Mouse (Mus musculus): ENCODE data around the gene Kcnt2. TPM values are rescaled to one million over a fixed set of nuclear protein-coding genes. Genes with fewer than 3 reads are reported as not detected.

The Kcnt2 gene
- total and polyA plus RNA-seq, 2 experiments from 2014 or later: 2.8 to 9.5 TPM

- DNase-seq (ENCODE audit: low spot score) (no peak), ATAC-seq (ENCODE audit: low FRiP score) (no peak)
- no peak overlapping the region for H3K4me3 ChIP-seq (ENCODE audit: low read depth, low read length)
- H3K27ac ChIP-seq (ENCODE audit: low read depth, low read length): no peak overlapping the region
- H3K9ac ChIP-seq (replicated peaks; ENCODE audit: low read length, poor library complexity, severe bottlenecking): no peak overlapping the region
- 90% methylated on average over 7 of the region's 7 CpGs for WGBS
- H3K9me3 ChIP-seq (ENCODE audit: low read length): no peaks in the 10 kb centered on the region
- no peak for TF ChIP-seq CTCF (IDR thresholded peaks at IDR 0.05)
- H3K27me3 ChIP-seq (ENCODE audit: insufficient read depth, low read length): no peaks in the 10 kb centered on the region
- H3K4me1 ChIP-seq (ENCODE audit: insufficient read depth, low read length): no peaks in the 10 kb centered on the region
- no peaks in the 10 kb centered on the region for H3K36me3 ChIP-seq (ENCODE audit: insufficient read depth, low read length)
- H3K4me2 ChIP-seq (ENCODE audit: low read depth, low read length, poor library complexity, severe bottlenecking): no peak overlapping the region
These were observed 326.2 kb downstream of the Kcnt2 start for GRCm38 (mm10) chr1:140572141-140572540.

- TF ChIP-seq CTCF (IDR thresholded peaks at IDR 0.05): no peak
- H3K27me3 ChIP-seq (ENCODE audit: insufficient read depth, low read length): no peaks in the 10 kb centered on the region
- no peak overlapping the region for H3K4me2 ChIP-seq (ENCODE audit: low read depth, low read length, poor library complexity, severe bottlenecking)
- DNase-seq (ENCODE audit: low spot score) (no peak), ATAC-seq (ENCODE audit: low FRiP score) (no peak)
- no peaks in the 10 kb centered on the region for H3K4me1 ChIP-seq (ENCODE audit: insufficient read depth, low read length)
- WGBS: 62% methylated on average over 3 of the region's 3 CpGs
- H3K9ac ChIP-seq (replicated peaks; ENCODE audit: low read length, poor library complexity, severe bottlenecking): no peak overlapping the region
- H3K9me3 ChIP-seq (ENCODE audit: low read length): no peaks in the 10 kb centered on the region
- H3K4me3 ChIP-seq (ENCODE audit: low read depth, low read length): no peak overlapping the region
- H3K36me3 ChIP-seq (ENCODE audit: insufficient read depth, low read length): no peaks in the 10 kb centered on the region
- no peak overlapping the region for H3K27ac ChIP-seq (ENCODE audit: low read depth, low read length)
These were observed 332.6 kb downstream of the Kcnt2 start for GRCm38 (mm10) chr1:140578607-140579006.

- Histone ChIP-seq H3K4me3 (ENCODE audit: low read depth, low read length) (no peak overlapping the region), H3K9ac (replicated peaks; ENCODE audit: low read length, poor library complexity, severe bottlenecking) (no peak overlapping the region), H3K4me1 (ENCODE audit: insufficient read depth, low read length) (no peaks in the 10 kb centered on the region), H3K27me3 (ENCODE audit: insufficient read depth, low read length) (no peaks in the 10 kb centered on the region), H3K36me3 (ENCODE audit: insufficient read depth, low read length) (peaks cover 3% of the 10 kb centered on the region; the same call in 1 of the 2 replicates), H3K9me3 (ENCODE audit: low read length) (no peaks in the 10 kb centered on the region), H3K4me2 (ENCODE audit: low read depth, low read length, poor library complexity, severe bottlenecking) (no peak overlapping the region), H3K27ac (ENCODE audit: low read depth, low read length) (no peak overlapping the region)
- ATAC-seq (ENCODE audit: low FRiP score) (no peak), DNase-seq (ENCODE audit: low spot score) (no peak)
- no peak for TF ChIP-seq CTCF (IDR thresholded peaks at IDR 0.05)
- WGBS: 81% methylated on average over 3 of the region's 3 CpGs
These were observed 342.3 kb downstream of the Kcnt2 start for GRCm38 (mm10) chr1:140588302-140588701.

- ATAC-seq (ENCODE audit: low FRiP score) (no peak), DNase-seq (ENCODE audit: low spot score) (no peak)
- no peaks in the 10 kb centered on the region for H3K9me3 ChIP-seq (ENCODE audit: low read length)
- H3K4me1 ChIP-seq (ENCODE audit: insufficient read depth, low read length): no peaks in the 10 kb centered on the region
- no peaks in the 10 kb centered on the region for H3K36me3 ChIP-seq (ENCODE audit: insufficient read depth, low read length)
- WGBS: 94% methylated on average over 4 of the region's 4 CpGs
- no peak overlapping the region for H3K4me2 ChIP-seq (ENCODE audit: low read depth, low read length, poor library complexity, severe bottlenecking)
- H3K27me3 ChIP-seq (ENCODE audit: insufficient read depth, low read length): no peaks in the 10 kb centered on the region
- H3K9ac ChIP-seq (replicated peaks; ENCODE audit: low read length, poor library complexity, severe bottlenecking): no peak overlapping the region
- TF ChIP-seq CTCF (IDR thresholded peaks at IDR 0.05): no peak
- no peak overlapping the region for H3K4me3 ChIP-seq (ENCODE audit: low read depth, low read length)
- H3K27ac ChIP-seq (ENCODE audit: low read depth, low read length): no peak overlapping the region
These were observed 362.9 kb downstream of the Kcnt2 start for GRCm38 (mm10) chr1:140608765-140609297.

GRCm38 (mm10) chr1:140613101-140613500 is 367.1 kb downstream of the Kcnt2 start:
- Histone ChIP-seq H3K9ac (replicated peaks; ENCODE audit: low read length, poor library complexity, severe bottlenecking) (no peak overlapping the region), H3K27me3 (ENCODE audit: insufficient read depth, low read length) (no peaks in the 10 kb centered on the region), H3K36me3 (ENCODE audit: insufficient read depth, low read length) (no peaks in the 10 kb centered on the region), H3K4me2 (ENCODE audit: low read depth, low read length, poor library complexity, severe bottlenecking) (no peak overlapping the region), H3K4me3 (ENCODE audit: low read depth, low read length) (no peak overlapping the region), H3K4me1 (ENCODE audit: insufficient read depth, low read length) (no peaks in the 10 kb centered on the region), H3K27ac (ENCODE audit: low read depth, low read length) (no peak overlapping the region), H3K9me3 (ENCODE audit: low read length) (no peaks in the 10 kb centered on the region)
- DNase-seq (ENCODE audit: low spot score) (no peak), ATAC-seq (ENCODE audit: low FRiP score) (no peak)
- no peak for TF ChIP-seq CTCF (IDR thresholded peaks at IDR 0.05)
- WGBS: 78% methylated on average over 1 of the region's 1 CpGs

- ATAC-seq (ENCODE audit: low FRiP score) (no peak), DNase-seq (ENCODE audit: low spot score) (no peak)
- no peak overlapping the region for H3K4me3 ChIP-seq (ENCODE audit: low read depth, low read length)
- H3K9me3 ChIP-seq (ENCODE audit: low read length): no peaks in the 10 kb centered on the region
- H3K4me1 ChIP-seq (ENCODE audit: insufficient read depth, low read length): no peaks in the 10 kb centered on the region
- TF ChIP-seq CTCF (IDR thresholded peaks at IDR 0.05): no peak
- no peak overlapping the region for H3K4me2 ChIP-seq (ENCODE audit: low read depth, low read length, poor library complexity, severe bottlenecking)
- H3K9ac ChIP-seq (replicated peaks; ENCODE audit: low read length, poor library complexity, severe bottlenecking): no peak overlapping the region
- no peaks in the 10 kb centered on the region for H3K27me3 ChIP-seq (ENCODE audit: insufficient read depth, low read length)
- H3K36me3 ChIP-seq (ENCODE audit: insufficient read depth, low read length): no peaks in the 10 kb centered on the region
- H3K27ac ChIP-seq (ENCODE audit: low read depth, low read length): no peak overlapping the region
- 77% methylated on average over 2 of the region's 2 CpGs for WGBS
These were observed 368.9 kb downstream of the Kcnt2 start for GRCm38 (mm10) chr1:140614840-140615239.

All from midbrain, postnatal 0 days (tissue).